Mouse (Mus musculus) mammary gland, adult 2 months (tissue): Measurements from ENCODE around the gene Tuft1. TPM values are rescaled to one million over a fixed set of nuclear protein-coding genes. Genes with fewer than 3 reads are reported as not detected.

Experiments
- polyA plus RNA-seq: library from polyadenylated mRNA; depleted of rRNA; stranded (reverse); fragments of >200 nt; gene quantifications from 2 replicates; pipeline ENCODE4 v1.2.3, GENCODE M21; 2012; ENCODE audit warnings: low replicate concordance; rRNA removed

Tuft1 gene
- 5.7 and 10.6 TPM in 2 replicates for polyA plus RNA-seq

DNA sequence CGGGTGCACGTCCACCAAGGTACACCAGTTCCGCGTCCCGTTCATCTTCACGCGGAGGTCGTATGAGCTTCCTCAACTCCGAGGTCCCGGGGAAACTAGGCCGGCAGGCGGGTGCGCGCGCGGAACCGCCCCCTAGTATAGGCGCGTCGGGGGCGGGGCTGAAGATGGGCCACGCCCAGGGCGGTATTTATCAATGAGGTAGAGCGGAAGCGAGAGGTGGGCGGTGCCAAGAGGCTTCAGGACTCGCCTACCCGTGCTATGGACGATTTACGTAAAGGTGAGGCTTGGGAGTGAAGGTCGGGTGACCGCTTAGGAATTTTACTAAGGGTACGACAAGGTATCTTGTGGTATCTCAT lies at the start of gene Tuft1:
TSS of gene Tuft1 (minus strand) at position 133 of the 356 bp plus-strand sequence.

DNA sequence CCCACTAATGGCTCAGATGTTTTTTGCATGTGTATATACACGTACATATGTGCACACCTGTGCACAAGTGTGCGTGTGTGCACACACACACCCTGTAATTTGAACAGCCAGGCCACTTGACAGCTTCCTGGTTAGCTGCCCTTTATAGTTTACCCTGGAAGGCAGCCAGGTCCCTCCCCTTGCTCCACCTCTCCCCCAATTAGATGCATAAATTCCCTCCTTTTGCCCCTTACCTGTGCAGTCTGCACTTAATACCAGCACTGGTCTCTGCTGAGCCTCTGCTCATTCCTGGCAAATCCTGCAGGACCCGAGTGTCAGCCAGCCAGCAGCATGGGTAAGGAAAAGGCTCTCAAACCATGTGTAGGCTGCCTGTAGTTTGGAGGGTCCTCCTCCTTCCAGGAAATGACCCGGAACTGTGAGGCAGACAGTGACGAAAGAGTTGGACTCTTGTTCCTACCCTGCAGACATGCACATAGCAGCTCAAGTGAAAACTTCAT lies 34.7 kb upstream of the Tuft1 start, which contains the start of gene Selenbp2:
TSS of gene Selenbp2 (plus strand) at position 228 of the 497 bp plus-strand sequence.

DNA sequence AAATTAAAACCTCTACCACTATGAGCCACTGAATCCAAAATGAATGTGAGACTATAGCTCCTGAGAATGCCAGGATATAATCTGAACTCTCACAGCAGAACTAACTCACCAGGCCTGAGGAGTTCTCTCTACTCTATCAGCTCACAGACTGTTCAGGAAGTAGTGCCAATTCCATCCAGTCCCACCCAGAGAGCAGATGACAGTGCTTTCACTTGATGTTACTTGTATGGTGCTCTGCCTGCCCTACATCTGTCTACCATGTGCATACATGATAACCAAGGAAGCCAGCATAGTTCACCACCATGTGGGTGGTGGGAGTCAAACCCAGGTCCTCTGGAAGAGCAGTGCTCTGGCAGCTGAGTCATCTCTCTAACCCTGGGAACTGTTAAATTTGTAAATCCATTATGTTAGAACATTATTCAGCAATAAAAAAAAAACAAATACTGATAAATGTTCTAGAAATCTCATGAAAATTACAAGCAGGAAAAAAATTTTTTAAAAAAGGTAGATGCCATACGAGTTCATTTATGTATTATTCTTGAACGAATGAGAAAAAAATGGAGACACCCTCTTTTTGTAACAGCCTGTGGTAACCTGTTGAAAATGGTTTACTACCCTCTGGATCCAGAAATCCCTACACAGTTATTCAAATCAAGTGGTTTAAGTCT lies 16.0 kb downstream of the Tuft1 start, which contains the start of gene Gm10972:
TSS of gene Gm10972 (plus strand) at position 618 of the 668 bp plus-strand sequence.

DNA sequence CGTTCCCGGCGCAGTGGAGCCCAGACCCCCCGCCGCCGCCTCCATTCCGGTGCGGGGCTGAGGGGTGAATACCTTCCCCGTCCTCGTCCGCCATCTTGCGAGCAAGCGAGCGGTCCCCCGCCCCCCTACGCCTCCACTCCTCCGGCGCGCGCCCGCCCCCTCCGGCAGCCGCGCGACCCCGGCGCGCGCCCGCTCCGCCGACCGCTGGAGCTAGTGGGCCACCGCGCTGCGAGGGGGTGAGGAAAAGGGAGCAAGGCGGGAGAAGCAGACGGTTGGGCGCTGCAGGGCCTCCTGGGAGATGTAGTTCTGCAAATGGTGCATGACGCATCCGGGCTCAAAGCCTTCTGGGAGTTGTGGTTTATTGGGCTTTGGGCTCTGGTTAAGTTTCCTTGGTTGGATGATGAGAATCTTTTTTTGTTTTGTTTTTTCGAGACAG lies 76.2 kb downstream of the Tuft1 start, which contains the start of gene Snx27:
TSS of gene Snx27 (minus strand) at position 261 of the 436 bp plus-strand sequence.

Other genes starting within 250 kb of the Tuft1 start
- gene Tdrkh, start 245.6 kb downstream of the Tuft1 start, polyA plus RNA-seq = 0.25 and 1.6 TPM in 2 replicates
- gene Mrpl9, start 215.6 kb downstream of the Tuft1 start, polyA plus RNA-seq = 23.7 and 27.7 TPM in 2 replicates
- not detected in 2 replicates for gene Oaz3, start 215.0 kb downstream of the Tuft1 start, polyA plus RNA-seq
- 0.04 and 0.27 TPM in 2 replicates for gene Celf3, start 180.6 kb downstream of the Tuft1 start, polyA plus RNA-seq
- 0.45 TPM in 1 of 2 replicates, not detected in the other for gene Riiad1, start 178.5 kb downstream of the Tuft1 start, polyA plus RNA-seq
- gene Snx27, start 76.2 kb downstream of the Tuft1 start, polyA plus RNA-seq = 6.6 and 12.5 TPM in 2 replicates
- not detected in 2 replicates for gene Gm10972, start 15.8 kb downstream of the Tuft1 start, polyA plus RNA-seq
- 0.55 and 5.6 TPM in 2 replicates for gene Selenbp2, start 34.7 kb upstream of the Tuft1 start, polyA plus RNA-seq
- 2.9 and 4.5 TPM in 2 replicates for gene Cgn, start 127.6 kb upstream of the Tuft1 start, polyA plus RNA-seq
- gene Pogz, start 178.7 kb upstream of the Tuft1 start, polyA plus RNA-seq = 26.7 and 26.9 TPM in 2 replicates
- 192 and 304 TPM in 2 replicates for gene Psmb4, start 228.1 kb upstream of the Tuft1 start, polyA plus RNA-seq